Mouse (Mus musculus) neural tube, embryonic 14.5 days (tissue): ENCODE data around the gene Cryzl2. TPM values are rescaled to one million over a fixed set of nuclear protein-coding genes. Genes with fewer than 3 reads are reported as not detected.

Source experiments
- ATAC-seq: fragments of 200-750 bp; cut with Nextera tagmentation; 2 replicates; pipeline ENCODE4 v1.8.0; 2017; ENCODE audit warnings: low read depth, mild to moderate bottlenecking, moderate TSS enrichment, moderate library complexity
- H3K27ac ChIP-seq: fragments of 300-500 bp; sonication (generic); 2 replicates; pipeline ENCODE4 v1.5.1; 2014; ENCODE audit warnings: low read depth, mild to moderate bottlenecking, control low read depth, low read length, moderate library complexity, mixed read lengths
- H3K27me3 ChIP-seq: fragments of 300-500 bp; sonication (generic); 2 replicates; pipeline ENCODE4 v1.6.1; 2014; ENCODE audit warnings: low read length; ENCODE audit not compliant: control insufficient read depth, insufficient read depth
- H3K36me3 ChIP-seq: fragments of 300-500 bp; sonication (generic); 2 replicates; pipeline ENCODE4 v1.6.1; 2014; ENCODE audit warnings: low read length, mixed read lengths; ENCODE audit not compliant: control insufficient read depth, insufficient read depth
- H3K4me1 ChIP-seq: fragments of 300-500 bp; sonication (generic); 2 replicates; pipeline ENCODE4 v1.6.1; 2014; ENCODE audit warnings: low read length; ENCODE audit not compliant: control insufficient read depth, insufficient read depth
- H3K4me2 ChIP-seq: fragments of 300-500 bp; sonication (generic); 2 replicates; pipeline ENCODE4 v1.6.1; 2014; ENCODE audit warnings: mild to moderate bottlenecking, low read depth, low read length, control low read depth
- H3K4me3 ChIP-seq: fragments of 300-500 bp; sonication (generic); 2 replicates; pipeline ENCODE4 v1.5.1; 2014; ENCODE audit warnings: low read depth, low read length, control low read depth, mixed read lengths
- H3K9ac ChIP-seq: fragments of 300-500 bp; sonication (generic); replicated peaks from 2 replicates; pipeline ENCODE4 v1.6.1; 2014; ENCODE audit warnings: low read depth, mild to moderate bottlenecking, control low read depth, low read length, mixed read lengths
- H3K9me3 ChIP-seq: fragments of 300-500 bp; sonication (generic); 2 replicates; pipeline ENCODE4 v1.6.1; 2016; ENCODE audit warnings: low read length; ENCODE audit not compliant: control insufficient read depth
- WGBS: fragments of 180-500 bp; shearing (Covaris S2); extraction: QIAGEN DNeasy Blood & Tissue Kit; methylation state at CpG from one replicate; pipeline ENCODE4 v1.1.7; 2014; 5-methylcytosine and 5-hydroxymethylcytosine counted together
- polyA plus RNA-seq: library from polyadenylated mRNA; unstranded; fragments of >200 nt; fragmentation: Nextera tagmentation; extraction: Ambion mirVana; gene quantifications from 2 replicates; pipeline ENCODE4 v1.2.1, GENCODE M21; 2014

Gene Cryzl2
- polyA plus RNA-seq, 1 experiment from 2014 or later = 6.2 TPM

- no peaks in the 10 kb centered on the region for H3K9me3 ChIP-seq
- ATAC-seq = no peak
- H3K9ac ChIP-seq = no peak overlapping the region
- no peak overlapping the region for H3K4me2 ChIP-seq
- H3K36me3 ChIP-seq = no peaks in the 10 kb centered on the region
- no peak overlapping the region for H3K4me3 ChIP-seq
- WGBS = 77% methylated on average over 2 of the region's 2 CpGs
- no peaks in the 10 kb centered on the region for H3K4me1 ChIP-seq
- H3K27me3 ChIP-seq = no peaks in the 10 kb centered on the region
- no peak overlapping the region for H3K27ac ChIP-seq
These were observed 17.9 kb downstream of the Cryzl2 start for GRCm38 (mm10) chr1:157476231-157476630.

DNA sequence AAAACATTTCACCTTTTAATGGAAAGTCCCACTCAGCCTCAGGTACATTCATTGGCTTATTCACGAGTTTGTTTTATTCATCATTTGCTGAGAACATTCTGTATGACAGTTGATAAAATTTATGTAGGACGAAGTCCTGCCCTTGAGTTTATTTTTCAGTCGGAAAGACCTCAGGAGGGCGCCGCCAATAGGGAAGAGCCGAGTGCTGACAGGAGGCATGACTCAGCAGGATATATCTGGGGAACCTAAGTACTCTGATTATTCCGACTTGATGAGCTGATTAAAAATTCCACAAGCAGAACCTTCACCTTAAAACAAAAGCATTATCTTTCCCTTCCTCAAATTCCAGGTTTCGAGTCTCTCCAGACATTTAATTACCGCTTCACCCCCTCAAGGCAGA is 21.7 kb downstream of the Cryzl2 start:
- Histone ChIP-seq H3K4me2 (no peak overlapping the region), H3K9me3 (no peaks in the 10 kb centered on the region), H3K27ac (no peak overlapping the region), H3K36me3 (no peaks in the 10 kb centered on the region), H3K9ac (no peak overlapping the region), H3K4me1 (no peaks in the 10 kb centered on the region), H3K4me3 (no peak overlapping the region), H3K27me3 (no peaks in the 10 kb centered on the region)
- WGBS = 38% methylated on average over 9 of the region's 9 CpGs
- ATAC-seq = no peak

DNA sequence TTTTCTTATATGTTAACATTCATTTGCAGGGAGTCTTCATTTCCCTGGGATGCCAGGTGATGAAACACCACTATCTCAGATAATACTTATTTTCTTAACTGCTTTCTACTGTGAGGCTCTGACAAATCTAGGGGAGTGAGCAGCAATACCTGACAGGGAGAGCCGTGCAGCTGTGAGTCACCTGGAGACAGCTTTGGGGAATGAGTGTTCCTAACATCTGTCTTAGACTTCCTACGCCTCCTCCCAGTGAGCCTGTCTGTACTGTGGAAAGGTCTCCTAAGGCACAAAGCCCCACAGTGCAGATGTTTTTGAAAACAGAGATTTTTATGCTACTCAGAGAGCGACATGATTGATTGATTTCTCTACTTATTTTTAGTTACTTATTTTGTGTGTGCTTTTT is 22.5 kb downstream of the Cryzl2 start:
- no peaks in the 10 kb centered on the region for H3K27me3 ChIP-seq
- H3K9me3 ChIP-seq = no peaks in the 10 kb centered on the region
- no peaks in the 10 kb centered on the region for H3K4me1 ChIP-seq
- no peak overlapping the region for H3K4me2 ChIP-seq
- WGBS = 82% methylated on average over 3 of the region's 3 CpGs
- no peak overlapping the region for H3K27ac ChIP-seq
- no peak for ATAC-seq
- H3K36me3 ChIP-seq = no peaks in the 10 kb centered on the region
- no peak overlapping the region for H3K9ac ChIP-seq
- no peak overlapping the region for H3K4me3 ChIP-seq

GRCm38 (mm10) chr1:157481666-157482065 is 23.3 kb downstream of the Cryzl2 start:
- H3K9me3 ChIP-seq = no peaks in the 10 kb centered on the region
- 91% methylated on average over 6 of the region's 6 CpGs for WGBS
- H3K9ac ChIP-seq = no peak overlapping the region
- no peak overlapping the region for H3K4me3 ChIP-seq
- no peak for ATAC-seq
- no peaks in the 10 kb centered on the region for H3K36me3 ChIP-seq
- no peak overlapping the region for H3K27ac ChIP-seq
- no peak overlapping the region for H3K4me2 ChIP-seq
- no peaks in the 10 kb centered on the region for H3K4me1 ChIP-seq
- no peaks in the 10 kb centered on the region for H3K27me3 ChIP-seq

- no peaks in the 10 kb centered on the region for H3K36me3 ChIP-seq
- H3K27ac ChIP-seq = no peak overlapping the region
- H3K9me3 ChIP-seq = no peaks in the 10 kb centered on the region
- no peak overlapping the region for H3K9ac ChIP-seq
- no peak overlapping the region for H3K4me2 ChIP-seq
- H3K4me1 ChIP-seq = no peaks in the 10 kb centered on the region
- no peaks in the 10 kb centered on the region for H3K27me3 ChIP-seq
- no peak for ATAC-seq
- 88% methylated on average over 4 of the region's 4 CpGs for WGBS
- no peak overlapping the region for H3K4me3 ChIP-seq
These were observed 25.8 kb downstream of the Cryzl2 start for GRCm38 (mm10) chr1:157484161-157484560.

- ATAC-seq = no peak
- 90% methylated on average over 1 of the region's 1 CpGs for WGBS
These were observed 42.3 kb downstream of the Cryzl2 start for GRCm38 (mm10) chr1:157500657-157501056.

DNA sequence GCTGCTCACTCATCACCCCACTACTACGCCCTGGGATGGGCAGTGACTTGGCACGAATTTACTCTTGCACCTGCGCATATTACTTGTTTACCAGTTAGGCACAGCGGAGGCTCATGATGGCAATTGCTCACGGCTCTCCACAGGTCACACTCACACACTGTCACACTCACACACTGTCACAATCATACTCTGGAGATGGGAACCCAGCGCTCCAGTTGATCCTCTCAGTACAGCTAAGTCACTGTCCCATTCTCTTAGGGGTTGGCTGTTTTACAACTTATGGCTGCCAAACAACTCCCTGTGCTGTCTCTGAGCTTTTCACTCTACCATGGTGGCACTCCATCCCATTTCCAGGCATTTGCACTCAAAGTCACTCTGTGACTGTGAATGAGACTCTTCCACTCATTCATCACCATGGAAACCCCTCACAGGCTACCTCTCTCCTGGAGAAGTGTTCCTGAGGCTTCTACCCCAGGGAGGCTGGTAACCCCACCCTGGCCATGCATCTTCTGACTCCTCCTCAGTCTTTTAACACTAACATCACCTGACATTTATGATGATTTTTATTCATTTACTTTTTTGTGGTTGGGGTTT is 43.1 kb downstream of the Cryzl2 start:
- Histone ChIP-seq H3K27ac (no peak overlapping the region), H3K9me3 (no peaks in the 10 kb centered on the region), H3K4me3 (no peak overlapping the region), H3K9ac (no peak overlapping the region), H3K36me3 (no peaks in the 10 kb centered on the region), H3K4me1 (no peaks in the 10 kb centered on the region), H3K4me2 (no peak overlapping the region), H3K27me3 (no peaks in the 10 kb centered on the region)
- peak; percentile 58; the same call in 1 of the 2 replicates for ATAC-seq
- WGBS = 79% methylated on average over 6 of the region's 6 CpGs

More at GRCm38 (mm10) chr1:157500657-157501056, 42.3 kb downstream of the Cryzl2 start:
- no peaks in the 10 kb centered on the region for H3K36me3 ChIP-seq
- H3K4me1 ChIP-seq = no peaks in the 10 kb centered on the region
- no peak overlapping the region for H3K27ac ChIP-seq
- H3K9me3 ChIP-seq = no peaks in the 10 kb centered on the region
- no peaks in the 10 kb centered on the region for H3K27me3 ChIP-seq
- no peak overlapping the region for H3K9ac ChIP-seq
- no peak overlapping the region for H3K4me3 ChIP-seq
- no peak overlapping the region for H3K4me2 ChIP-seq

DNA sequence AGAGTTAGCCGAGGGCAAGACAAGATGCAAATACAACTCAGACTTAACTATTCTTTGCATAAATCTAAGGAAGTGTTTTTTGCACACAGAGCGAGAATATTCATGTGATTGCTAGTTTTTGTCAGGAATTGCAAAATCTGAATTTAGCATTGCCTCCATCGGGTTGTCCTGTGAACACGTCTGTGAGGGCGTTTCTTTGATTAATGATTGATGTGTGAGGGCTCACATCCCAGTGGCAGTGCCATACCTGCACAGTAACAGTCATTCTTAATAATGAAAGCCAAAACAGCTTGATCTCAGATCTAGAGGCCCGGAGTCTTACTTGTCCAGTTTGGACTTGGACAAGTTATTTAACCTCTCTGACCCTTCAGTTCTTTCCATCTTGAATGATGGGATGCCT is 44.7 kb downstream of the Cryzl2 start:
- Histone ChIP-seq H3K36me3 (no peaks in the 10 kb centered on the region), H3K9me3 (no peaks in the 10 kb centered on the region), H3K4me1 (no peaks in the 10 kb centered on the region), H3K27ac (no peak overlapping the region), H3K27me3 (no peaks in the 10 kb centered on the region), H3K4me2 (no peak overlapping the region), H3K4me3 (no peak overlapping the region), H3K9ac (no peak overlapping the region)
- no peak for ATAC-seq
- 79% methylated on average over 6 of the region's 6 CpGs for WGBS

DNA sequence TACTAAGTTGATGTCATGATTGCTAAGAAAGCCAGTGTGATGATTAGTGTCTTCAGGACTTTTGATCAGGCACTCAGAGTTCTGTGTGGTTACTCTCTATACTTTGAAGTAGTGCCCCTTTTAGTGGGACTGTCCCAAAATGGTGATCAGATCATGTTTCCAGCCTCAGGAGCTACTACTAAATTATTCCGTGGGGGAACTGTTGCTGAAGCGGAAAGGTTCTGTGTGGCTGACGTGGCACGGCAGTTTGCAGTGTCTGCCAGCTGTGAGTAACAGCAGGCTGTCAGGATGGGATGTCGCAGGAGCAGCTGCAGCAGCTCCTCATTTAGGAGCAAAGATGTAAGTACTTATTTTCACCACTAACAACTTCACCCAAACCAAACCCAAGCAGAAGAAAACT is 48.1 kb downstream of the Cryzl2 start, which contains the start of gene Sec16b:
Gene Sec16b (plus strand): TSS at position 207 of the 400 bp plus-strand sequence.
- Histone ChIP-seq H3K27me3 (no peaks in the 10 kb centered on the region), H3K4me2 (no peak within 1 kb of the TSS), H3K9me3 (no peaks in the 10 kb centered on the region), H3K9ac (no peak within 1 kb of the TSS), H3K4me3 (no peak within 1 kb of the TSS), H3K4me1 (no peaks in the 10 kb centered on the region), H3K36me3 (no peaks in the 10 kb centered on the region), H3K27ac (no peak within 1 kb of the TSS)
- 15% methylated on average over 5 of the region's 5 CpGs for WGBS
- ATAC-seq = no peak
